Mouse (Mus musculus) spleen, adult 18-20 months (tissue): Measurements from ENCODE around the gene Otulinl.

Experiments used
- DNase-seq, 2 experiments: peaks; one replicate each; pipeline ENCODE4 v3.0.0; 2022; ENCODE audit warnings: mixed read lengths in 2 of 2

Gene Otulinl

DNA sequence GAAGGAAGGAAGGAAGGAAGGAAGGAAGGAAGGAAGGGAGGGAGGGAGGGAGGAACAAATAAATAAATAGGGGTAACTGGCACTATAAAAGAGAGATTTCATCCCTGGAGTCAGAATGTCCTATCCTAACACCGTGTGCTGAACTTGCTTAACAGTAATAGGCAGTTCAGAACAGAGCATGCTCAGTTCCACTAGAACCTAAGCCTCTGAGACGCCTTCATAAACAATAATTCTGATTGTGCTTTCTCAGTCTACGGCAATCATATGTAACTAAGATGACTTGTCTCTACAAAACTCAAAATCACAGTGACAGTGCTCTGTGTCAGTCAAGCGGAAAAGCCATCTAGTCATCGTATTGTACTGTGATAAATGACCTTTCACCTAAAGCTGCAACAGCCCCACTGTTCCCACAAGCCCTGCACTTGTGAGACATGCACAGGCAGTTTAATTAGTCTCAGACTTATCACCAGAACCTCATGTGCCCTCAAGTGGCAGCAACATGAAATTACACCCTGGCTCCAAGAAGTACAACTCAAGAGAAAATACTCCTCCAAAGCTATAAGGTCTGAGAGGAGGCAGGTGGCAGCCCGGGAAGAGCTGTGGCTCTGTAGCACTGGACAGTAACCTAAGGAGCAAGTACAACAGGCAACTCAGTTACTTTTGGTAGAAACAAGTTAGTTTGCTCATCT is 68.7 kb downstream of the Otulinl start:
- peak in 1 of 2 experiments; percentile 62 for DNase-seq

DNA sequence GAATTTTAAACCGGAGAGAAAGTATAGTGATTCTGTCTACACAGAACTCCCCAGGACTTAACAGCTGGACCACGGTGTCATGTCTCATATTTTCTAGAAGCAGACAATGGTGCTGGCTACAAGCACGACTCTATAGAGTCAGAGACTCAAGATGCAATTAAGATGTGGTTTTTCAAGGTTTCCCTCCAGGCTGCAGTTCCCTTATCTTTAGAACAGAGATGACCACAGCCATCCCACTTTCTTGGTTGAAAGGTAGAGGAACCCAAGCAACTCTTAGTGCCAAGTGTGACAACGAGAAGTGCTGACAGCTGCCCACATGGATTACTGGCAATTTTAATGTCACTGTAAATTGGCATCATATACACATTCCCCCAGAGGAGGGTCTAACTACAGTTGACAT is 71.8 kb downstream of the Otulinl start:
- no peak for DNase-seq

DNA sequence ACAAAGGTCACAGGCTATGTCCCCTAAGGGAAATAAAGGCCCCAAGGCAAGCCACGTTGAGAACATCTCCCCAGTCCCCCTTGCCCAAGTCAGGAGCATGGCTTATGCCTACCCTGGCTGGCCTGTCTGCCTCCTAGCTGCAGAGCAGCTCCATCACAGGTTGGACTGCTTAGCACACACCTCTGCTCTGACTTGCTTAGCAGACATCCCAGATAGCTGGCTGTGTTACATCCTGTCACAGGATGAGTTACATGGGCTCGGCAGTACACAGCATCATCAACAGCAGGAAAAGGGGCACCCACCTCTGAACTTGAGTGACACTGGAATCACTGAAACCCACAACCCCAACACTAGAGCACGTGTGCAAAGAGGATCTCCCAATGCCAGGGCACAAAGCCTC is 76.1 kb downstream of the Otulinl start:
- no peak for DNase-seq
